Mouse (Mus musculus): Measurements from ENCODE around the gene Fhl4.

- TF ChIP-seq POLR2A (IDR thresholded peaks at IDR 0.05; ENCODE audit: low read depth, low read length) (no peak), CTCF (IDR thresholded peaks at IDR 0.05; ENCODE audit: extremely low read depth, insufficient read length, insufficient replicate concordance, low read depth, low read length) (no peak)
Observed at GRCm38 (mm10) chr10:85136573-85136972, 34.3 kb upstream of the Fhl4 start.

All from small intestine, adult 2 months (tissue).